Mouse (Mus musculus) lung, adult 18-20 months (tissue): Measurements from ENCODE around the gene Ebf1.

ENCODE experiments used
- DNase-seq, 2 experiments: peaks; one replicate each; pipeline ENCODE4 v3.0.0; 2022; ENCODE audit warnings: mixed read lengths in 2 of 2

Ebf1 gene

GRCm38 (mm10) chr11:44975151-44975550 is 358.0 kb downstream of the Ebf1 start:
- DNase-seq, result no peak

DNA sequence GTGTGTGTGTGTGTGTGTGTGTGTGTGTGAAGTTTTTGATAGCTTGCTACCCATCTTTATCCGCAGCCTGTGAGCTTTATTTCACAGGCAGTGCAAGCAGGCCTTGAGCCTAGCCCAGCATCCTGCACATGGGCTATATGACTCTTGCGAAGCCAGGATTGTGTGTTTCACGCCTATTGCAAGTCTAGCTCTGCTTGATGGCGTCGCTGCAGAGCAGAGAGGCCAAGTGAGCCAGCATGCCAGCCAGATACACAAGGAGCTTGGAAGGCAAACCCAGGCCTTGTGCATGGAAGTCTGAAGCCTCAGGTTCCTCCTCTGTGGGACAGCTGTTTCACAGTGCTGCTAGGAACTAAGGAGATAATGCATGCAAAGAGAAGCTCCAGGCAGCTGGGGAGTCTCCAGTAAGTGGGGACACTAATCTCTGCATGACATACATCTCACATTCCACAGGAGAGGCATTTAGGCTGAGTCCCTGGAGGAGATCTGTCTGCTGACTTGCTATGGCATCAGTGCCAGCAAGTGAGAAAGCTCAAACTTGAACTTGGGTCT is 359.2 kb downstream of the Ebf1 start:
- DNase-seq, result no peak

DNA sequence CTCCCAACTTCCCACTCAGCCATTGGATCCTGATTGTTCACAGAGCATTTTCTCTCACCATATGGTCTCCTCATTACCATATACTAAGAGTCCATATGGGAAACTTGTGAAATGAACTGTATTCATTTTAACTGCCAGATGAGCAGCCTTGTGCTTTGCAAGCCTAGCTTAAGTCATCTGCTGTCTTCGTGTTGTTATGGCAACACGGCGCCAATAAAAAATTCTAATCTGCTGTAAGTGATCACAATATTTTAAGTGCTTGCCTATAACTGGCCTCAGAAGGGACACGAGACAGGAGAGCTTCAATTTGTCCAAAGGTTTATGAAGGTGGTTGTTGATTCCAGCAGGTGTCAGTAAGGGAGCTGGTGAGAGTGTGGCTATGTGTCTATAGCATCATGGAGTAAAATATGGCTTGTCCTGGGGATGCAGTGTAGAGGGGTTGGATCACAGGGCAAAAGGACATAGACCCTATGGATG is 360.8 kb downstream of the Ebf1 start:
- no peak for DNase-seq

- no peak for DNase-seq
These were observed 362.3 kb downstream of the Ebf1 start for GRCm38 (mm10) chr11:44979391-44979790.

DNA sequence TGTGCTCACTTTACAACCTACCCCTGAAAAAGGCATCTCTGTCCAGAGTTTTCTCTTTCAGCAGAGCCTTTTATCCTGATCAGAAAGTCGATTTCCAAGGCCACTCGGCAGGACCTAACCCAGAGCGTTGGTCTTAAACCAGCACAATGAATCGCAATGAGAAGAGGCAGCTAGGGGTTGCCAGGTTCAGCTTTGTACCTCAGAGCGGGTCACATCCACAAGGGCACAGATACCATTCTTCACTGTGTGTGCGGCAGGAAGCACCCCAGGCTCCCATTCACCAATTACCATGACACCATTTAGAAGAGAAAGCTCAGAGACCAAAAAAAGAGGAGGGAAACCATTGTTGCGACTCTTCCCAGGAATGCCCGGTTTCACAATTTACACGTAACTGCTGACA is 365.1 kb downstream of the Ebf1 start:
- DNase-seq, result no peak

DNA sequence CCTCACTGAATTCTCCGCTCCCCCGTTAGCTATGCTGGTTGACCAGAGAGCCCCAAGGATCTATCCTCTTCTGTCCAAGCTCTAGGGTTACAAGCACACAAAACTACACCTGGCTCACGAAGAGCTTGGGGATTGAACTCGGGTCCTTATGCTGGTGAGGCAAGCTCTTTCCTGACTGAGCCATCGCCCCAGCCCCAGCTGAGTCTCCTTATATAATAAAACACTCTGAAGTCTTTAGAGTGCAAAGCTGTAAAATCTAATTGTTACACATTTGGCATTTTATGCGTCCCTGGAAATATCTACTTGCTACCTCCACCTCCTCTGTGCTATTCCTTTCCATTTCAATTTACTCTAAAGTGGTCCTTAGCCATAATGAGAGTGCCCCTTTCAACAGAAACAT is 366.8 kb downstream of the Ebf1 start:
- DNase-seq, result no peak

- DNase-seq, result no peak
These were observed 367.3 kb downstream of the Ebf1 start for GRCm38 (mm10) chr11:44984381-44984780.

DNA sequence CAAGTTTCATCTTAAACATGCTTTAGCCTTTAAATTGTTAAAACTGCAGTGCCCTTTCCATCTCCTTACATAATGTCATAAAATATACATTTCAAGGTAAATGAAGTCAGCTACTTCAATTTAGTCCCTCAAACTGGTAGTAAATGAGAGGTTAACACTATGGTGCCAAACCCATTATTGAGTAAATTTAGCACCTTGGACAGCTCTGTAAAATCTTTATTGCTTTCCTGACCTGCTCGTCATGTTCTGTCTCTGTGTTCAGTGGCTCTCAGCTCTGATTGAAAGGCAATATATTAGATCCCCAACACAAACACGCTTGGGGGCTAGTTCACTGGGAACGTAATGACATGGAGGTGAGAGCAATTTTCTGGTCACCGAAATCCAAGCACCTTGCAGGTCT is 370.7 kb downstream of the Ebf1 start:
- no peak for DNase-seq

DNA sequence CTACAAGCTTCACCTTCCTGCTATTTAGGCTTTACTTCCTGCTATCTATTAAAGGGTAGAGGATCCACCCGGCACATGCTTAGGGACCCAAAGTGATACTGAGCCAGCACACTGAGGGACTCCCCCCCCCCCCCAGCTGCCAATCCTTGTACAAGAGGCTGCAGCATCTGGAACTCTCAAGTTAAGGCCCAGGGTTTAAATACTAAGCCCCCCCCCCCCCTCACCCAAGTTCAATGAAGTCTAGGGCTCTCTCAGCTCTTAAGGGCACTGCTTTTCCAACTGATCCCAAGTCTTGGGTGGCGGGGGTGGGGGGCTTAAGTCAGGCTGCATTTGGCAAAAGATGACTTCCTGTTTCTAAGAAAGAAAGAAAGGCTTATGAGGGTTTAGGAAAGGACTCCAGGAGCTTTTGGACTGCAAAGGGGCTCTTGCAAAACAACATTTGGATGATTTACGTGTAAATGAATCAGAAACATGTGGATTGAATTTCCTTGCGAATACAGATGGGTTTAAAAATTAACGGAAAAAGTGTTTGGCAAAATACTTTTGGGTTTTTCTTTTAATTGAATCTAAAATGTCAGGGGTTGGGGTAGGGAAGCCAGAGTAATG is 385.7 kb downstream of the Ebf1 start:
- DNase-seq, result no peak

DNA sequence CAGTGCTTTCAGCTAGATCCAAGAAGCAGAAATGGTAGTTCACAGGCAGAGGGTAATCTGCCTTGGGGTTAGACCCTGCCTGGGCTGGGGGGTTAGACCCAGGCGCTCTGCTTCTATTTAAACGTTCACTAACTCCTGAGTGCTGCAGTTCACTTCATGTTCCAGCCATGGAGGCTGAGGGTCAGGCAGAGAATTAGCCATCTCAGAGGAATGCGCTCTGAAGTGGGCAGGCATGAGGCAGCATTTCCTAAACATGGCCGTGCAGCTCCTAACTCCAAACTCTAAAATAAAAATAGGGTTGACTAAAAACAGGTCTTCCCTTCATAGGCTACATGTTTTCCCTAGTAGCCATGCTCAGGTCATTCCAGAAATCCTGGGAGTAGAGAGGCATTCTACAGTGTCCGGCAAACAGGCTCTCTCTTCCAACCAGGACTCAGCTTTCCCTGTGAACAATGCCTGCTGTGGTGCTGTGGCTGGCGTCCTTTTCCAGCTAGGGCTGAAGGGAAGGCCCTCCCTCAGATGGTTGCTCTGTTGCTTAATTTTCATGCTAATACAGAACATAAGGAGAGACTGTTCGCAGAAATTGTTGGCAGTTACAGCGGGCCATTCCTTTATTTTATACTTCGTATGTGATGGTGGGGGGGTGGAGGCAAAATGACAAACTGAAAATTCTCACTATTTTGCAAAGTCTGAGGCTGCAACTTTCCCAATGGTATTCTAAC is 386.8 kb downstream of the Ebf1 start:
- no peak for DNase-seq

DNA sequence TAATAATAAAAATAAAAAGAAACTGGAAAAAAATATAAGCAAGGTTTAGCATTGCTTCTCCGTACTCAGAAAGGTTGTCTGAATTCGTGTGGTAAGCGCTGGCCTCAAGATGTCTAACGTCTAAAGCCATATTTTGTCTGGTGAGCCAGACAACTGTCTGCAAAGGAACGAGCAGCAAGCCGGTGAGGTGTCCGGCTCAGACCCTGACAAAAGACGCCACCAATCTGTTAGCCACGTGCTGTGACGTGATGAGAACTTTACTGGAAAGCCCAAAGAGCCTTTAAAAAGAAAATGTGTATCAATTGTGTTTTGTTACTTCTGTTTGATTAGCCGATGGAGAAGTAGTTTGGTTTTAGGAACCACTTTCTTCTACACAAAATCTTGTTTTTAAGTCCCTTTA is 390.2 kb downstream of the Ebf1 start:
- DNase-seq, result no peak

GRCm38 (mm10) chr11:45008078-45008477 is 391.0 kb downstream of the Ebf1 start:
- DNase-seq, result peak; percentile 54 to 70

DNA sequence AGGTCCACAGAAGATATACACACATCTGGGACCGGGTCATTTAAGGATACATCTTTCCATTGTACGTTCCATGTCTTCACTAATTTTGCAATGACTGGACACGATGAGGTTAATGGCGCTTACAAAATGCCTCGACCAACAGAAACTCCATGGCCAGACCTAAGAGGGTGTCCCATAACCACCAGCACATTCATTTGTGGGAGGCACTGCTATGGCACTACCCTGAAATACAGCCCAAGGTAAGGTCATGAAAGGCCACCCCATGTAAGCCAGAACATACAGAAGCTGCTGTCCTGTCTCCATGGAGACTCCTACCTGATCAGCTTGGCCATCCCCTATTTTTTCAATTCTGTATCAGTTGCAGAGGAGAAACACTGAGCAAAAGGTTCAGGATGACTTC is 391.6 kb downstream of the Ebf1 start:
- no peak for DNase-seq

- no peak for DNase-seq
These were observed 395.0 kb downstream of the Ebf1 start for GRCm38 (mm10) chr11:45012081-45012480.

- peak in 1 of 2 experiments; percentile 2 for DNase-seq
These were observed 400.4 kb downstream of the Ebf1 start for GRCm38 (mm10) chr11:45017493-45017892.

DNA sequence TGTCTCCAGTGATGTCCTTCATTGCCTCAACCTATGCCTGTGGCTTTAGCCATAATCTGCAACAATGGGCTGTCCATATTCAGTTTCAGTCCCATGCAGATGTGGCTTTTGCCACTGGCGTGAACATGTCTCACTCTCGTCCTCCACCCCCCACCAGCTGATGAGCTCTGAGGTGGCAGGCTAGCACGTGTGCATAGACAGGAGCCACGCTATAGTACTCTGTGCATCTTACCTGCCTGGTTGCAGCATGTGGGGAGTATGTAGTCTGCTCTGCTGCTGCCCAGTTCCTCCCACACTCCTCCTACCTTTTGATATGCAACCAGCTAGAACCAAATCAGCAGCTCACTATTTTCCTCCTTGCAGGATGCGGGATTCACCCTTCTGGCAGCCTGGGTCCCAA is 408.9 kb downstream of the Ebf1 start:
- no peak for DNase-seq

DNA sequence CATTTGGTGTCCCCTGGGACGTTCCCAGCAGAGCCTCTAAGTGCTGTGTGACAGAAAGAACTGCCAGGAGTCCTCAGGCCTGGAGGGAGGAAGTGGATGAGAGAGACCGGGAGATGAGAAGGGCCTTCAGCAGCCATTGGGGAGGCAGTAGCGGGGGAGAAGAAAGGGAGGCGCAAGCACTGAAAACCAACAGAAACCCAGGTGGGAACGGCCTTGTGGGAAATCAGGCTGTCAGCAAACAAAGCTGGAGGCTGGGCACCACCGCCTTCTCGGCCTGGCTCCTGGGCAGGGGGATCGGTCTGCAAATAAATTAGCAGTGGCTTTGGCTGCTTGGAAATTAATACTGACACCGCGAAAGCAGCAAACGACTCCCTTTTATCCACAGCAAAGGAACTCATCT is 409.6 kb downstream of the Ebf1 start:
- no peak for DNase-seq

- no peak for DNase-seq
These were observed 410.0 kb downstream of the Ebf1 start for GRCm38 (mm10) chr11:45027076-45027475.

- no peak for DNase-seq
These were observed 438.9 kb downstream of the Ebf1 start for GRCm38 (mm10) chr11:45055744-45056610.
